Mouse (Mus musculus): Measurements from ENCODE around the gene Onecut3.

- TF ChIP-seq CTCF (IDR thresholded peaks at IDR 0.05; ENCODE audit: low read depth) (no peak), EP300 (IDR thresholded peaks at IDR 0.05; ENCODE audit: low read depth) (no peak)
Observed at GRCm38 (mm10) chr10:80538710-80539394, 44.2 kb downstream of the Onecut3 start, which contains the start of gene Atp8b3.
